Mouse (Mus musculus) forebrain, embryonic 10.5 days (tissue): ENCODE results near the gene Olfr288. TPM values are rescaled to one million over a fixed set of nuclear protein-coding genes. Genes with fewer than 3 reads are reported as not detected.

Experiments
- DNase-seq: peaks from one replicate; pipeline ENCODE4 v3.0.0-alpha.2; 2017; ENCODE audit warnings: low spot score; ENCODE audit errors: extremely low spot score
- H3K27ac ChIP-seq: fragments of 300-500 bp; sonication (generic); 2 replicates; pipeline ENCODE4 v1.5.1; 2016; ENCODE audit warnings: mild to moderate bottlenecking
- H3K27me3 ChIP-seq: fragments of 300-500 bp; sonication (generic); 2 replicates; pipeline ENCODE4 v1.6.1; 2016; ENCODE audit warnings: mild to moderate bottlenecking; ENCODE audit not compliant: poor library complexity, severe bottlenecking
- H3K36me3 ChIP-seq: fragments of 300-500 bp; sonication (generic); replicated peaks from 2 replicates; pipeline ENCODE4 v1.6.1; 2016; ENCODE audit warnings: mild to moderate bottlenecking, moderate library complexity
- H3K4me1 ChIP-seq: fragments of 300-500 bp; sonication (generic); 2 replicates; pipeline ENCODE4 v1.6.1; 2016
- H3K4me3 ChIP-seq: fragments of 300-500 bp; sonication (generic); 2 replicates; pipeline ENCODE4 v1.5.1; 2016; ENCODE audit warnings: mild to moderate bottlenecking, moderate library complexity
- H3K9me3 ChIP-seq: fragments of 300-500 bp; sonication (generic); 2 replicates; pipeline ENCODE4 v1.6.1; 2016; ENCODE audit warnings: mild to moderate bottlenecking, moderate library complexity
- WGBS: fragments of 180-500 bp; shearing (Covaris S2); methylation state at CpG from one replicate; pipeline ENCODE4 v1.1.7; 2016; 5-methylcytosine and 5-hydroxymethylcytosine counted together
- polyA plus RNA-seq: library from polyadenylated mRNA; unstranded; fragments of >200 nt; fragmentation: Nextera tagmentation; extraction: Ambion mirVana; gene quantifications from 2 replicates; pipeline ENCODE4 v1.2.1, GENCODE M21; 2016

Olfr288 gene
- polyA plus RNA-seq, 1 experiment from 2014 or later = not detected

- DNase-seq = no peak
- WGBS = 7% methylated on average over 26 of the region's 26 CpGs
- Histone ChIP-seq H3K36me3 (no peaks in the 10 kb centered on the region), H3K9me3 (no peaks in the 10 kb centered on the region), H3K27me3 (peaks cover 38% of the 10 kb centered on the region), H3K27ac (peak overlapping the region; percentile 84), H3K4me3 (peak overlapping the region; percentile 61), H3K4me1 (peaks cover 19% of the 10 kb centered on the region)
Measured at GRCm38 (mm10) chr15:98180567-98181131, 14.7 kb downstream of the Olfr288 start.

GRCm38 (mm10) chr15:98177320-98177719, 18.0 kb downstream of the Olfr288 start:
- no peak overlapping the region for H3K27ac ChIP-seq
- H3K36me3 ChIP-seq = no peaks in the 10 kb centered on the region
- H3K4me1 ChIP-seq = peaks cover 20% of the 10 kb centered on the region
- no peak overlapping the region for H3K4me3 ChIP-seq
- no peak for DNase-seq
- H3K9me3 ChIP-seq = no peaks in the 10 kb centered on the region
- peaks cover 62% of the 10 kb centered on the region for H3K27me3 ChIP-seq
- WGBS = 77% methylated on average over 3 of the region's 3 CpGs

- DNase-seq = no peak
- Histone ChIP-seq H3K9me3 (no peaks in the 10 kb centered on the region), H3K27me3 (peaks cover 80% of the 10 kb centered on the region), H3K4me1 (peaks cover 22% of the 10 kb centered on the region), H3K27ac (no peak overlapping the region), H3K36me3 (no peaks in the 10 kb centered on the region), H3K4me3 (no peak overlapping the region)
- WGBS = 43% methylated on average over 8 of the region's 8 CpGs
Measured at GRCm38 (mm10) chr15:98173821-98174220, 21.5 kb downstream of the Olfr288 start.

GRCm38 (mm10) chr15:98172113-98172512, 23.2 kb downstream of the Olfr288 start:
- Histone ChIP-seq H3K27me3 (peaks cover 81% of the 10 kb centered on the region), H3K4me3 (no peak overlapping the region), H3K27ac (no peak overlapping the region), H3K9me3 (no peaks in the 10 kb centered on the region), H3K36me3 (no peaks in the 10 kb centered on the region), H3K4me1 (peaks cover 39% of the 10 kb centered on the region)
- WGBS = 69% methylated on average over 5 of the region's 5 CpGs
- no peak for DNase-seq

- WGBS = 79% methylated on average over 9 of the region's 9 CpGs
- no peak overlapping the region for H3K27ac ChIP-seq
- no peaks in the 10 kb centered on the region for H3K9me3 ChIP-seq
- H3K36me3 ChIP-seq = no peaks in the 10 kb centered on the region
- H3K27me3 ChIP-seq = peaks cover 86% of the 10 kb centered on the region
- no peak for DNase-seq
- H3K4me1 ChIP-seq = peaks cover 48% of the 10 kb centered on the region
- H3K4me3 ChIP-seq = no peak overlapping the region
Measured at GRCm38 (mm10) chr15:98170917-98171316, 24.4 kb downstream of the Olfr288 start.

DNA sequence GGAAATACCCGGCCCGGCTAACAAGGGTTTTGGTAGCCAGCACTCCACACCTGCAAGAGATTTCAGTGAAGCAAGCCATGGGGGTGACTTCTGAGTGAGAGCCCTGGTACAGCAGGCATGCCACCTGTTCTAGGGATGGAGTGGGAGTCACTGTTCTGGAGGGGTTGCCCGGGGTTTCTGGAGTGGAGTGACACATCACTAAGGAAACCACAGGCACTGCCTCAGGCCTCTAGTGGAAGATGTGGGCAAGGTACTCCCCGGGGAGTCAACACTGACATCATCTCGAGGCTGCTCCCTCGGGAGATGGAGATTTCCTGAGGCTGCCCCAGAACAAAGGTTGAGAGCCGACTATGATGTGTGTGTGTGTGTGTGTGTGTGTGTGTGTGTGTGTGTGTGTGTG, 25.0 kb downstream of the Olfr288 start:
- Histone ChIP-seq H3K4me1 (peaks cover 48% of the 10 kb centered on the region), H3K36me3 (no peaks in the 10 kb centered on the region), H3K27me3 (peaks cover 91% of the 10 kb centered on the region), H3K9me3 (no peaks in the 10 kb centered on the region), H3K4me3 (peak overlapping the region; percentile 18; the same call in 1 of the 2 replicates), H3K27ac (no peak overlapping the region)
- DNase-seq = no peak
- 52% methylated on average over 7 of the region's 7 CpGs for WGBS

GRCm38 (mm10) chr15:98168622-98169004, 26.7 kb downstream of the Olfr288 start:
- Histone ChIP-seq H3K27ac (peak overlapping the region; percentile 87), H3K27me3 (peaks cover 84% of the 10 kb centered on the region)
- no peak for DNase-seq

GRCm38 (mm10) chr15:98167645-98168621, 27.4 kb downstream of the Olfr288 start:
- DNase-seq = peak; percentile 93
- Histone ChIP-seq H3K27ac (peak overlapping the region; percentile 87), H3K36me3 (no peaks in the 10 kb centered on the region), H3K27me3 (peaks cover 78% of the 10 kb centered on the region), H3K4me1 (peaks cover 48% of the 10 kb centered on the region), H3K9me3 (no peaks in the 10 kb centered on the region), H3K4me3 (peak overlapping the region; percentile 63)
- under 1% methylated on average over 69 of the region's 69 CpGs for WGBS

More at GRCm38 (mm10) chr15:98168622-98169004, 26.7 kb downstream of the Olfr288 start:
- peaks cover 48% of the 10 kb centered on the region for H3K4me1 ChIP-seq
- H3K4me3 ChIP-seq = peak overlapping the region; percentile 63
- no peaks in the 10 kb centered on the region for H3K9me3 ChIP-seq
- WGBS = 3% methylated on average over 19 of the region's 19 CpGs
- H3K36me3 ChIP-seq = no peaks in the 10 kb centered on the region

DNA sequence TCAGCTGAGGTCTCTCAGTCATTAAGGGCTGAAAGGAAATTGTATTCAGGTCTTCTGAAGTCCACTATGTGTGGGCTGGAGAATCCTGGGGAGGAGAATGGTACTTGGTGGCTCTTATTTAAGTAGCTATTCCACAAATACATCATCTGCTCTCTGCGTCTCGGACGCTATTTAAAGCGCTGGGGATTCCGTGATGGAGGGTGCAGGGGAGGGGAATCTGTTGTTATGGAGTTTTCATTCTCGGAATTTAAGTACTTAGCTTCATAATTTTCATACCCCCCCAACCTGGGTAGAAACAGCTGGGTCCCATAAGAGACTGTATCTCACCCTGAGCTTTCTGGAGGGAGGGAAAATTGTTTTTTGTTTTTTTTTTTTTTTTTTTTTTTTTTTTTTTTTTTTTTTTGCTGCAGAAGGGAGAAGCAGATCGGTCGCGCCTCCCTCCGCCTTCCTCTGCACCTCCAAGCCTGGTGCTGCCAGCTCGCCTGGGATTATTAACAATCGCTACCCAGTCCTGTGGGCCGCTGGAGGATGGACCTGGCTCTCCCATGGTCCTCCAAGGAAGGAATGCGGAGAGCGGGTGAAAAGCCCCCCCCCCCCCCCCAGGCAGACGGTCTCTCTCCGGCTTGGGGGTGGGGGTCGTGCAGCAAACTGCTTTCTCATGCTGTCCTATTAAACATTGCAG, 28.2 kb downstream of the Olfr288 start, which contains the start of gene Ccdc184:
TSS of gene Ccdc184 (plus strand) at position 196 of the 682 bp plus-strand sequence.
- H3K9me3 ChIP-seq = no peaks in the 10 kb centered on the region
- no peak for DNase-seq
- WGBS = 4% methylated on average over 17 of the region's 18 CpGs
- H3K4me3 ChIP-seq = peak within 1 kb of the TSS; percentile 63
- peaks cover 70% of the 10 kb centered on the region for H3K27me3 ChIP-seq
- H3K27ac ChIP-seq = peak within 1 kb of the TSS; percentile 87
- H3K36me3 ChIP-seq = no peaks in the 10 kb centered on the region
- H3K4me1 ChIP-seq = peaks cover 45% of the 10 kb centered on the region

- H3K4me1 ChIP-seq = peaks cover 54% of the 10 kb centered on the region
Measured at GRCm38 (mm10) chr15:98165525-98165924, 29.8 kb downstream of the Olfr288 start, which contains the start of gene Asb8. Gene Asb8 (minus strand): TSS chr15:98165625.

GRCm38 (mm10) chr15:98162561-98162960, 32.8 kb downstream of the Olfr288 start:
- DNase-seq = no peak
- Histone ChIP-seq H3K4me3 (no peak overlapping the region), H3K36me3 (no peaks in the 10 kb centered on the region), H3K27me3 (peaks cover 24% of the 10 kb centered on the region), H3K27ac (no peak overlapping the region), H3K4me1 (peaks cover 30% of the 10 kb centered on the region), H3K9me3 (no peaks in the 10 kb centered on the region)
- WGBS = 88% methylated on average over 4 of the region's 4 CpGs

More at GRCm38 (mm10) chr15:98165525-98165924, 29.8 kb downstream of the Olfr288 start, which contains the start of gene Asb8:
- H3K36me3 ChIP-seq = no peaks in the 10 kb centered on the region
- WGBS = 82% methylated on average over 5 of the region's 5 CpGs
- H3K9me3 ChIP-seq = no peaks in the 10 kb centered on the region
- no peak for DNase-seq
- H3K4me3 ChIP-seq = no peak within 1 kb of the TSS
- H3K27ac ChIP-seq = no peak within 1 kb of the TSS
- peaks cover 54% of the 10 kb centered on the region for H3K27me3 ChIP-seq

- Histone ChIP-seq H3K27ac (peak overlapping the region; percentile 37; the same call in 1 of the 2 replicates), H3K27me3 (peaks cover 12% of the 10 kb centered on the region), H3K36me3 (no peaks in the 10 kb centered on the region), H3K4me1 (peaks cover 16% of the 10 kb centered on the region), H3K4me3 (no peak overlapping the region), H3K9me3 (no peaks in the 10 kb centered on the region)
- DNase-seq = no peak
- 72% methylated on average over 19 of the region's 19 CpGs for WGBS
Measured at GRCm38 (mm10) chr15:98161026-98161805, 34.1 kb downstream of the Olfr288 start.
